Mouse (Mus musculus): ENCODE measurements around the gene Gadd45gip1.
"Not testable (repeated sequence)": the region's sequence is repeated elsewhere in the genome, so short reads cannot be mapped to it uniquely, and the experiment has no call there.

Gadd45gip1 gene

DNA sequence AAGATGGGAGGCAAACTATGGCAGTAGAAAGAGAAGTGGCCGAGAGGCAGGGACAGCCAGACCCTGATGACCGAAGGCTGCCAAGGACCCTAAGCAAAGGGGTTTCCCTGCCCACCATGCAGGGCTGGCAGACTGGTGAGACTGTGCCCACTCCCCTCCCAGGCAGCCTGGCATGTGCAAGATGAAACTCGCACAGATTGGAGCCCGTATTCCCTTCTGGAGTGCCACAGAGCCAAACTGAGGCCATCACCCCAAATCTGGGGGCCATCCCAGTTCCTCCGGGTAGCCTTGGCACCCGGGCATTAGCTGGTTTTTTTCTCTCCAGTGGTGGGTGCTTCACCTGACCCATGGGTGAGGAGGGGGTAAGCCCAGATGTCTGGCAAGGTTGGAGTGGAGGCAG, 33.4 kb upstream of the Gadd45gip1 start:
- peak; percentile 57 for DNase-seq

DNA sequence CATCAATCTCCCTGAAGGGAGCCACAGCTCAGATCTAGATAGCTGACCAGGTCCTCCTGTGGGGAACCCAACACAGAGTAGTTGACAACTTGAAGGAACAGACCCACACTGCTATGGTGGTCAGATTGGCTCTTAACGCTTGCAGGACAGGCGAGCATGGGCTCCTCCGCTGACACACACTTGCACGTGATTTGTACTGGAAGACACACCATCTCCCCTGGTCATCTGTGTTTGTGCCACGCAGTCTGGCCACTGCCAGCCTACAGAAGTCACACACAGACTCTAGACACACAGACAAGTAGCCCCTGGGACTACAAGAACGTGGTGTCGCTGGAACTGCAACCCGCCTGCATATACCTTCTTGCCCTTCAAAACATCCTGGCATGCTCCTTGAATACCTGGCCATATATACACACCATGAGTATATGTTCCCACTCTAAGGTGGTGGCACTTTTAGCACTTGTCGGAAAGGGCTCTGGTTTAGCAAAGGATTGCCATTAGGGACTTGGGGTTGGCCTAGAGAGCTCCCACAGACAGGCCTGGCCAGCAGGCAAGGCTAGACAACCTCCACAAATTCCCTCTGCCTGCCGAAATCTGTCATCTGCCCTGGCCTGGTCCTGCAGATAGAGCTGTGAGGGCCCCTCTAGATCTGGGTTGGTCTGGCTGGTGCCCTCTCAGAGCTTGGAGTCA, 32.7 kb upstream of the Gadd45gip1 start:
- DNase-seq = peak; percentile 71

DNA sequence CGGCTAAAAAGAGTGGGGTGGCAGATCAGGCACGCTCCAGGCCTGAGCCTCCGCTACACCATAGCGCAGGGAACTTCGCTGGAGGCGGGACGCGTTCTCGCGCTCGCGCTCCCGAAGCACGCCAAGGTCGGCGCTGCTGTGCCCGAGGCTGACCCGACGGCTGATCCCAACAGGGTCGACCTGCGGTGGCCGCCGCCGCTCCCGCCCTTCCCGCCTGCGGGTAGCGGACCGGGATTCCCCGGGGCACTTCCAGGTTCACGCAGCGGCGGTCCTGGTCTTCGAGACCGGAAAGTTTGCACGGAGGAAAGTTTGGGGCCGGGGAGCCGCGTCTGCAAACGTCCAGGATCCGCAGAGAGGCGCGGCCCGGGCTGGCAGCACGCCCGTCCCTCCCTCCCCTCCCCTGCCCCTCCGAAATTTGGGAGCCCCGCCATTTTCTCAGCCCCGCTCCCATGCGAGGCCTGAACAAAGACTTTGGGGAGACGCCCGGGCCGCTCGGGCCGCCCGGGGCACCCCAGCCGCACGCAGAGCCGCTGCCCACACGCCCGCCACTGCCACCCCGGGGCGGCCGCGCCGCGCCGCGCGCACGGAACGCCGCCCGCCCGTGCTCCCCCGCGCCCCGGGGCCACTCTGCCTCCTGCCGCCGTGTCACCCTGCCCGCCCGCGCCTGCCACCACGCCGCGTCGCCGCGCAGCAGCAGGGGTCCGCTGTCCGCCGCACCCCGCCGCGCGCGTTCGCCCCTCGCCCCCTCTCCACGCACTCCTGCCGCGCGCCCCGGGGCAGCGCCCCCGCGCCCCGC, 32.0 kb upstream of the Gadd45gip1 start:
- no peak for DNase-seq

DNA sequence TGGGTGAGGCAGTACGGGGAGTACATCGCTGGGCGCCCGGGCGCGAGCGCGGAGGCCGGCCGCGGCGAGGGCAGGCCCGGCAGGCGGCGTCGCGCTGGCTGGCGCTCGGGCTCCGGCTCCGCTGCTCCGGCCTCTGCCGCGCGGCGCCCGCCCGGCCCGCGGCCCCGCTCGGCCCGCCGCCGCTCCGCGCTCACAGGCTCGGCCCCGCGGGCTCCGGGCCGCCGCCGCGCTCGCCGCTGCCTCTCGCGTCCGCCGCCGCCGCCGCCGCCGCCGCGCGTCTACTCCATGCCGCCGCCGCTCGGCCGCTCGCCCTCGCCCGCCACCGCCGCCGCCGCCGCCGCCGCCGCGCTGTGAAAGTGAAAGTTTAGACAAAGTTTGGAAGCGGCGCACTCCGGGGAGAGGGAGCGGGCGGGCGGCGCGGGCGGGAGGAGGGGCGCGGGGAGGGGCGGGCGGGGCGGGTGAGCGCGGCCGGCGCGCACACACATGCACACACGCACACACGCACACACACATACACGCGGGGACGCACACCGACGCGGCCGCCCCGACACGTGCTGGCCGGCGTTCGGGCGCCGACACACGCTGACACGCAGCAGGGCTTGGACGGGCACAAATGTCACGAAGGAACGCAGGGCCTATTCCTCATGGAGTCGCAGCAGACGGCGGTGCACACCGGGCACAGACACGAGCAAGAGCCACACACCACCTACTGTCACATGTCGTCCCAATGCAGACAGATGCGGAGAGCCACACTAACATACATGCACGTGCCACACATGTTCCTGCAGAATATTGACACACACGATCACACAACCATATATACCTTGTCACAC, 31.1 kb upstream of the Gadd45gip1 start, which contains the start of gene Nfix:
Gene Nfix (minus strand): TSS at position 346 of the 833 bp plus-strand sequence.
- DNase-seq = peak; percentile 76

DNA sequence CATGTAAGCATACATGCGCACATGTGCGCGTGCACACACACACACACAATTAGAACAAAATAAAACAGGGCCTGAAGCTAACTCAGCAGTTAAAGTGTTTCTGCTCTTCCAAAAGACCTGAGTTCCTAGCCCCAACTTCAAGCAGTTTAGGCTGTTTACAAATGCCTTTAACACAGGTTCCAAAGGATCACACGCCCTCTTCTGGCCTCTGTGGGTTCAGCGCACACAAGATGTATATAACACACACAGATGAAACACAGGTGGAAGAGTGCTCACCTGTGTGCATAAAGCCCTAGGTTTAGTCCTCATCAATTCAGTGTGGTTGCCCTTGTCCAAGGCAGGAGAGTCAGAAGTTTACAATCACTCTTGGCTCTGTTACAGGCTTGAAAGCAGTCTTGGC, 25.3 kb upstream of the Gadd45gip1 start:
- no peak for DNase-seq

GRCm38 (mm10) chr8:84809109-84809940, 22.0 kb upstream of the Gadd45gip1 start:
- DNase-seq = no peak

GRCm38 (mm10) chr8:84809941-84810280, 21.4 kb upstream of the Gadd45gip1 start:
- DNase-seq = no peak

DNA sequence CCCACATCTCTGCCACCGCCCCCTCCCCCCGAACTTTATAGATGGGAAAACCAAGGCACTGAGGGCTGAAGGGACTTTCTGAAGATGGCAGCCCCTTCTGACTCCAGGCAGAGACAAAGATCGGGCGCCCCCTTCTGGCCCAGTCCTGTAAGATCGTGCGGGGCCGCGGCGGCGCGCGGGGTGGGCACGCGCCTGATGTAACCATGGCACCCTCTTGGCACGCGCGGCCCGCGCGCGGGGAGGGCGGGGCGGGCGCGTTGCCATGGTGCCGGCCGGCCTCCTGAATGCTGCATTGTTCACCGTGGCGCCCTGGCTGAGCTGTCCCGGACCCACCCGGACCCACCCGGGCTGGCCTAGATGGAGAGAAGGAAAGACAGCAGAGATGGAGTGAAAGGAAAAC, 20.4 kb upstream of the Gadd45gip1 start:
- peak; percentile 98 for DNase-seq

- no peak for DNase-seq
Measured at GRCm38 (mm10) chr8:84811303-84811702, 20.0 kb upstream of the Gadd45gip1 start.

GRCm38 (mm10) chr8:84813059-84813458, 18.3 kb upstream of the Gadd45gip1 start:
- DNase-seq = peak; percentile 94

GRCm38 (mm10) chr8:84813830-84814229, 17.5 kb upstream of the Gadd45gip1 start:
- DNase-seq = no peak

- DNase-seq = no peak
Measured at GRCm38 (mm10) chr8:84814240-84814554, 17.1 kb upstream of the Gadd45gip1 start.

- peak; percentile 77 for DNase-seq
Measured at GRCm38 (mm10) chr8:84814555-84815441, 16.5 kb upstream of the Gadd45gip1 start.

- peak; percentile 98 for DNase-seq
Measured at GRCm38 (mm10) chr8:84815547-84815946, 15.8 kb upstream of the Gadd45gip1 start.

DNA sequence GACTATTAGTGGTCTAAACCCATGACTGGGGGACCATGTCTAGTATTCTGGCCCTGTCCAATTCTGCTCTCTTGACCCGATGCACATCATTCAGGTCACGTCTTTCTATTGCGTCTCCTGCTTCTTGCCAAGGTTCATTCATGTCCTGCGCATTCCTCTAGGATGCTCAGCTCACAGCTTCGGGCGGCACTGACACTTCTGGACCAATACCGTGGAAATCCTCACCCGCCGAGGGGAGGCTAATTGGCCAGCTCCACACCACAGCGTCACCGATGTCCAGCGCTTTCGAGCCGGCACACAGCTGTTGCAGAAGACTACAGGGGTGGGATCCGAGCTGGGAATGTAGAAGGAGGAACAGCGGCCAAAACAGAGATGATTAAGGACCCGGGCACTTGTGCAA, 15.2 kb upstream of the Gadd45gip1 start:
- no peak for DNase-seq

DNA sequence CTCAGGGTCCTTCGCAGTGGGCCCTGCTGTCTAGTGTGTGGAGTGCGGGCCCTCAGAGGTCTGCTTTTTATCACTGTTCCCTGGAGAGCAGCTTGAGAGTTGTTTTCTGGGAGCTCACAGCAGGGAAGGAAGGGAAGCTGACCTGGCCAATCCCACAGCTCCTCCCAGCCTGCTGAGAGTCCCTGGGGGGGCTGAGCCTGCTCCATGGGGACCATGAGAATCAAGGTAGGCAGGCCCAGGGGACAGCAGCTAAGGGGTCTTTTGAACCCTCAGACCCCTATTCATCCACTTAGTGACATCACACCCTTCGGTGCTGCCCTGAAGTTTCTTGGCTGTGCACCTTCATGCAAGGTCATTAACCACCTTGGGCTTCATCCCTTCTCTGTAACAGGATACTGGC, 8.6 kb upstream of the Gadd45gip1 start, which contains the start of gene Dand5:
Gene Dand5 (minus strand): TSS at position 101 of the 400 bp plus-strand sequence.
- DNase-seq = no peak

DNA sequence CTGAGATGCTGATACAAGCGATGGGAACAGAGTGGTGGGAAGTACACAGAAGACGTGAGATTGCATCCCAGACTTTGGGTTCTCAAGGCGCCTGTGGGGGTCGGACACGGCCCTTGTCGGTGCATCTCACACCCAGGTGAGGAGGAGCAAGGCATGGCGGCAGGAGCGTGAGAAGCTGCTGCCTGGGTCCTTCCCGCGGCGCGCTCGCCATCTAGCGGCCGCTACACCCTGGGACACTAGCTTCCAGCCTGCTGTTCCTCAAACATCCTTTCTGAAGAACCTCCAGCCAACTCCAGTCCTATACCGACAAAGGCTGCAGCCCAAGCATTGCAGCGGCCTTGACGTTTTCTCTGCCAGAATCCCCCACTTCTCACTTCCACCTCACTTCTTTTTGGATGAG, 7.7 kb upstream of the Gadd45gip1 start:
- peak; percentile 61 for DNase-seq

DNA sequence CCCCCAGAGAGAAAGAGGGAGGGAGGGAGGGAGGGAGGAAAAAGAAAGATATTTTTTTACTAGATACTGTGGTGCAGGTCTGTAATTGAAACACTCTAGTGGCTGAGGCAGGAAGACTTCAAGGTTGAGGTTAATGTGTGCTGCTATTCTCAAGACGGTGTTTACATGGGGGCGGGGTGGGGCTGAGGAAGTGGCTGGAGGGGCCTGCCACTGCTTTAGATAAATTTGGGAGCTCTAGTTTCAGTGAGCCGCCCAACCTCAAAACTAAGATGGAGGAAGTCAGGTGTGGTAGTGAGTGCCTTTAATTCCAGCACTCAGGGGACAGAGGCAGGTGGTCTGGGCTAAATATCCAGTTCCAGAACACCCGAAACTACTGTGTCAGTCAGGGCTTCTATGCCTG, 5.7 kb upstream of the Gadd45gip1 start:
- DNase-seq = no peak

GRCm38 (mm10) chr8:84826518-84826917, 4.8 kb upstream of the Gadd45gip1 start:
- DNase-seq = not testable (repeated sequence)

DNA sequence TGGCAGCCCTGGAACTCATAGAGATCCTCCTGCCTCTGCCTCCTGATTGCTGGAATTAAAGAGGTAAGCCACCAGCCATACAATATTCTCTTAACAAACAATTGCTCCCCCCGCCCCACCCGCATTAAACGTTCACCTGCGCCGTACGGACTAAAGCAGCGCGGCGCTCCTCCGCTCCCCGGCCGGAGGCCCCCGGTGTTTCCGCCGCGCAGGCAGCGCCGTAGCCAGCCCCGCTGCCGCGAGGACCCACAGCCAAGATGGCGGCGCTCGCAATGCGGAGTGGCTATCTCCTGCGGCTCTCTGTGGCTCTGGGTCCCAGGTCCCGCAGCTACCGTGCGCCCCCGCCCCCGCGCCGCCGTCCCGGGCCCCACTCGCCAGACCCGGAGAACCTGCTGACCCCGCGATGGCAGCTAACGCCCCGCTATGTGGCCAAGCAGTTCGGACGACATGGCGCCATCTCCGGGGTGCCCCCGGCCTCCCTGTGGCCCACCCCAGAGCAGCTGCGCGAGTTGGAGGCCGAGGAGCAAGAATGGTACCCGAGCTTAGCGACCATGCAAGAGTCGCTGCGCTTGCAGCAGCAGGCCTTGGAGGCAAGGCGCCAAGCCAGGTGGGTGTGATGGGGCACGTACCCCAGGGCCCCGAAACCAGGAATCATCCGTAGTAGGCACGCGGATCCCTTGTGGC, 854 bp downstream of the Gadd45gip1 start:
- peak; percentile 79 for DNase-seq
